Mouse (Mus musculus) neural tube, embryonic 14.5 days (tissue): Measurements from ENCODE around the gene Gm28051. TPM values are rescaled to one million over a fixed set of nuclear protein-coding genes. Genes with fewer than 3 reads are reported as not detected.

Experiments
- ATAC-seq: fragments of 200-750 bp; cut with Nextera tagmentation; 2 replicates; pipeline ENCODE4 v1.8.0; 2017; ENCODE audit warnings: low read depth, mild to moderate bottlenecking, moderate TSS enrichment, moderate library complexity
- H3K27ac ChIP-seq: fragments of 300-500 bp; sonication (generic); 2 replicates; pipeline ENCODE4 v1.5.1; 2014; ENCODE audit warnings: low read depth, mild to moderate bottlenecking, control low read depth, low read length, moderate library complexity, mixed read lengths
- H3K27me3 ChIP-seq: fragments of 300-500 bp; sonication (generic); 2 replicates; pipeline ENCODE4 v1.6.1; 2014; ENCODE audit warnings: low read length; ENCODE audit not compliant: control insufficient read depth, insufficient read depth
- H3K36me3 ChIP-seq: fragments of 300-500 bp; sonication (generic); 2 replicates; pipeline ENCODE4 v1.6.1; 2014; ENCODE audit warnings: low read length, mixed read lengths; ENCODE audit not compliant: control insufficient read depth, insufficient read depth
- H3K4me1 ChIP-seq: fragments of 300-500 bp; sonication (generic); 2 replicates; pipeline ENCODE4 v1.6.1; 2014; ENCODE audit warnings: low read length; ENCODE audit not compliant: control insufficient read depth, insufficient read depth
- H3K4me2 ChIP-seq: fragments of 300-500 bp; sonication (generic); 2 replicates; pipeline ENCODE4 v1.6.1; 2014; ENCODE audit warnings: mild to moderate bottlenecking, low read depth, low read length, control low read depth
- H3K4me3 ChIP-seq: fragments of 300-500 bp; sonication (generic); 2 replicates; pipeline ENCODE4 v1.5.1; 2014; ENCODE audit warnings: low read depth, low read length, control low read depth, mixed read lengths
- H3K9ac ChIP-seq: fragments of 300-500 bp; sonication (generic); replicated peaks from 2 replicates; pipeline ENCODE4 v1.6.1; 2014; ENCODE audit warnings: low read depth, mild to moderate bottlenecking, control low read depth, low read length, mixed read lengths
- H3K9me3 ChIP-seq: fragments of 300-500 bp; sonication (generic); 2 replicates; pipeline ENCODE4 v1.6.1; 2016; ENCODE audit warnings: low read length; ENCODE audit not compliant: control insufficient read depth
- WGBS: fragments of 180-500 bp; shearing (Covaris S2); extraction: QIAGEN DNeasy Blood & Tissue Kit; methylation state at CpG from one replicate; pipeline ENCODE4 v1.1.7; 2014; 5-methylcytosine and 5-hydroxymethylcytosine counted together
- polyA plus RNA-seq: library from polyadenylated mRNA; unstranded; fragments of >200 nt; fragmentation: Nextera tagmentation; extraction: Ambion mirVana; gene quantifications from 2 replicates; pipeline ENCODE4 v1.2.1, GENCODE M21; 2014

The Gm28051 gene
- polyA plus RNA-seq, 1 experiment from 2014 or later = not detected

- H3K9me3 ChIP-seq = no peaks in the 10 kb centered on the region
- H3K27ac ChIP-seq = no peak overlapping the region
- peaks cover 4% of the 10 kb centered on the region; the same call in 1 of the 2 replicates for H3K36me3 ChIP-seq
- no peak overlapping the region for H3K4me2 ChIP-seq
- H3K4me1 ChIP-seq = peaks cover 10% of the 10 kb centered on the region
- H3K27me3 ChIP-seq = no peaks in the 10 kb centered on the region
- no peak overlapping the region for H3K9ac ChIP-seq
- no peak overlapping the region for H3K4me3 ChIP-seq
- ATAC-seq = no peak
- 95% methylated on average over 3 of the region's 3 CpGs for WGBS
Observed at GRCm38 (mm10) chr12:102748256-102748655, 9.3 kb downstream of the Gm28051 start.

GRCm38 (mm10) chr12:102744839-102745238 is 12.7 kb downstream of the Gm28051 start:
- no peak overlapping the region for H3K9ac ChIP-seq
- no peaks in the 10 kb centered on the region for H3K27me3 ChIP-seq
- 63% methylated on average over 6 of the region's 6 CpGs for WGBS
- no peaks in the 10 kb centered on the region for H3K9me3 ChIP-seq
- no peak overlapping the region for H3K27ac ChIP-seq
- no peak for ATAC-seq
- H3K36me3 ChIP-seq = peaks cover 8% of the 10 kb centered on the region; the same call in 1 of the 2 replicates
- peak overlapping the region; percentile 88; the same call in 1 of the 2 replicates for H3K4me2 ChIP-seq
- peaks cover 22% of the 10 kb centered on the region for H3K4me1 ChIP-seq
- H3K4me3 ChIP-seq = no peak overlapping the region

- peak; percentile 98 for ATAC-seq
- Histone ChIP-seq H3K4me1 (peaks cover 22% of the 10 kb centered on the region), H3K4me2 (peak within 1 kb of the TSS; percentile 88), H3K4me3 (peak within 1 kb of the TSS; percentile 60), H3K27ac (peak within 1 kb of the TSS; percentile 92), H3K27me3 (no peaks in the 10 kb centered on the region), H3K36me3 (peaks cover 8% of the 10 kb centered on the region; the same call in 1 of the 2 replicates), H3K9me3 (no peaks in the 10 kb centered on the region), H3K9ac (peak within 1 kb of the TSS; percentile 76)
- under 1% methylated on average over 57 of the region's 63 CpGs for WGBS
Observed at GRCm38 (mm10) chr12:102743589-102744574, 13.7 kb downstream of the Gm28051 start, which contains the start of the genes Moap1 and Tmem251. Gene Moap1, minus strand, starts transcription at chr12:102743661. Gene Tmem251, plus strand, starts transcription at chr12:102743762.

GRCm38 (mm10) chr12:102743036-102743588 is 14.5 kb downstream of the Gm28051 start:
- Histone ChIP-seq H3K27ac (peak overlapping the region; percentile 92), H3K4me3 (peak overlapping the region; percentile 60), H3K9me3 (no peaks in the 10 kb centered on the region), H3K9ac (peak overlapping the region; percentile 76), H3K4me1 (peaks cover 22% of the 10 kb centered on the region), H3K36me3 (peaks cover 8% of the 10 kb centered on the region; the same call in 1 of the 2 replicates), H3K4me2 (peak overlapping the region; percentile 88), H3K27me3 (no peaks in the 10 kb centered on the region)
- peak; percentile 60 for ATAC-seq
- under 1% methylated on average over 33 of the region's 33 CpGs for WGBS

- Histone ChIP-seq H3K4me1 (peaks cover 22% of the 10 kb centered on the region), H3K4me2 (peak overlapping the region; percentile 88), H3K27ac (no peak overlapping the region), H3K36me3 (0 out of 2 replicates have a peak, but pooled peaks cover 4% of the 10 kb centered on the region), H3K4me3 (peak overlapping the region; percentile 60; the same call in 1 of the 2 replicates), H3K27me3 (no peaks in the 10 kb centered on the region), H3K9me3 (no peaks in the 10 kb centered on the region), H3K9ac (no peak overlapping the region)
- 88% methylated on average over 7 of the region's 7 CpGs for WGBS
- ATAC-seq = no peak
Observed at GRCm38 (mm10) chr12:102742056-102742455, 15.5 kb downstream of the Gm28051 start.

- no peaks in the 10 kb centered on the region for H3K9me3 ChIP-seq
- no peak overlapping the region for H3K9ac ChIP-seq
- no peak overlapping the region for H3K4me3 ChIP-seq
- WGBS = 64% methylated on average over 3 of the region's 3 CpGs
- no peaks in the 10 kb centered on the region for H3K27me3 ChIP-seq
- H3K4me1 ChIP-seq = peaks cover 22% of the 10 kb centered on the region
- no peak overlapping the region for H3K4me2 ChIP-seq
- no peak for ATAC-seq
- 0 out of 2 replicates have a peak, but pooled peaks cover 4% of the 10 kb centered on the region for H3K36me3 ChIP-seq
- H3K27ac ChIP-seq = no peak overlapping the region
Observed at GRCm38 (mm10) chr12:102740285-102740684, 17.3 kb downstream of the Gm28051 start.

- Histone ChIP-seq H3K27me3 (no peaks in the 10 kb centered on the region), H3K4me3 (no peak overlapping the region), H3K4me2 (no peak overlapping the region), H3K36me3 (0 out of 2 replicates have a peak, but pooled peaks cover 4% of the 10 kb centered on the region), H3K9ac (no peak overlapping the region), H3K27ac (no peak overlapping the region), H3K9me3 (no peaks in the 10 kb centered on the region), H3K4me1 (peaks cover 13% of the 10 kb centered on the region)
- 84% methylated on average over 5 of the region's 5 CpGs for WGBS
- ATAC-seq = no peak
Observed at GRCm38 (mm10) chr12:102739096-102739495, 18.5 kb downstream of the Gm28051 start.

GRCm38 (mm10) chr12:102733381-102733780 is 24.2 kb downstream of the Gm28051 start:
- H3K36me3 ChIP-seq = no peaks in the 10 kb centered on the region
- no peak overlapping the region for H3K4me2 ChIP-seq
- H3K9me3 ChIP-seq = no peaks in the 10 kb centered on the region
- WGBS = 20% methylated on average over 4 of the region's 5 CpGs
- H3K4me1 ChIP-seq = peaks cover 18% of the 10 kb centered on the region; the same call in 1 of the 2 replicates
- H3K27me3 ChIP-seq = no peaks in the 10 kb centered on the region
- no peak overlapping the region for H3K4me3 ChIP-seq
- no peak for ATAC-seq
- H3K27ac ChIP-seq = no peak overlapping the region
- H3K9ac ChIP-seq = no peak overlapping the region
